Mouse (Mus musculus): ENCODE results near the gene Lyst.
"Not testable (repeated sequence)": the region's sequence is repeated elsewhere in the genome, so short reads cannot be mapped to it uniquely, and the experiment has no call there.

Lyst gene

DNA sequence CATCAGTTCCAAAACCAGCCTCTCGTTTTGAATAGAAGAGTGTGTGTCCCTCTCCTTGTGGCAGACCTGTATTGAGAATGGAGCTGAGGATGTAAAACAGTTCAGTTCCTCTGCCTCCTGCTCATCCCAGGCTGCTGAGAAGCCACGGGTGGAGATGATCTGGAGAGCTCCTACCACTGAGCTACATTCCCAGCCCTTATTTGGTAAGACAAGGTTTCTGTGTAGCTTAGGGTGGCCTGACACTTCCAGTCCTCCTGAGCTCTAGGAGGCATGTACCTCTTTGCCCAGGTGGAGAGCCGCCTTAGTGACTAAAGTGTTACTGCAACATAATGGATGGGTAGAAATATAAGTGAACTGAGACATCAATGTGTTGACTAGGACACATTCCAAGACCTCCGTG lies 190.8 kb downstream of the Lyst start:
- peak in 1 of 2 experiments; percentile 3 for DNase-seq (ENCODE audit: low spot score in 2 of 2)

DNA sequence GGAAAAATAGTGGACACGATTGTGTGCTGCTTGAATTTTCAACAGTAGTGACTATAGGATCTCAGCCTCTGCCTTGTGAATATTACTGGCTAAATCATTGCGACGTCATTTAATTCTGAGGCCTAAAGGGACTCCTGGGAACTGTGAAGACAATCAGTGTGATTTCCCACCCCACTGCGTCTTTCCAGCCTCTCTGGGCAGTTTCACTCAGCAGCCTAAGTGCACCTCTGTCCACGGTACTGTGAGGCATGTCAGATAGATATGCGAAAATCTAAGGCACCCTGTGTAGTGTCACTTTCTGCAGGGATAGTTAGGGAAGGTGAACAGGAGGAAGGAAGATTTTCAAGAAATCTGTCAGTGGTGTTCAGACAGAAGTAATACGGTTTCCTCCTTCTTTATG lies 193.1 kb downstream of the Lyst start:
- peak in 1 of 2 experiments; percentile 5 for DNase-seq (ENCODE audit: low spot score in 2 of 2)

DNA sequence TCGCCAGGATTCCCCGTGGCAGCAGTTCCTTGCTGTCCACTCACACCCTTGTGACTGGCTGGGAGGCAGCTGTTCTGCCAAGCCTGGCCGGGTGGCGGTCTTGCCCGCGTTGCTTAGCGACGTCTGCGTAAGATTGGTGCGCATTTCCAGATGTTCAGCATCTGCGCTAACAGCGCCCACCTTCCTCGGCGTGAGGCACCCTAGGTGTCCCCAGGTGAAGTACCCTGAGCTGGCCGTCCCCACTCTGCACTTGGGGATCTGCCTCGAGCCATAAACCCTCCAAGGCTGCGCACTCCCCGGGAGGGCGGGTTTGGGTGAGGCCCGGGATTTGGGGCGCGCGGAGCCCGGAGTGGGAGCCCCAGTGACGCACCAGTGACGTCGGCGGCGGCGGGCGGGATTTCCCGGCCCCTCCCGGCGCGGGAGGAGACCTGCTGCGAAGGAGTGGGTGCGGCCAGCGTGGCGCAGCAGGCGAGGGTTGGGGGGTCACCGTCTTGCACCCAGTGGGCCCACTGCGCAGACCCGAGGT lies 193.8 kb downstream of the Lyst start, which contains the start of gene Gng4:
Gene Gng4, plus strand, starts transcription at position 166 of the 526 bp plus-strand sequence.
- peak; percentile 72 to 83 for DNase-seq (ENCODE audit: low spot score in 2 of 2)

DNA sequence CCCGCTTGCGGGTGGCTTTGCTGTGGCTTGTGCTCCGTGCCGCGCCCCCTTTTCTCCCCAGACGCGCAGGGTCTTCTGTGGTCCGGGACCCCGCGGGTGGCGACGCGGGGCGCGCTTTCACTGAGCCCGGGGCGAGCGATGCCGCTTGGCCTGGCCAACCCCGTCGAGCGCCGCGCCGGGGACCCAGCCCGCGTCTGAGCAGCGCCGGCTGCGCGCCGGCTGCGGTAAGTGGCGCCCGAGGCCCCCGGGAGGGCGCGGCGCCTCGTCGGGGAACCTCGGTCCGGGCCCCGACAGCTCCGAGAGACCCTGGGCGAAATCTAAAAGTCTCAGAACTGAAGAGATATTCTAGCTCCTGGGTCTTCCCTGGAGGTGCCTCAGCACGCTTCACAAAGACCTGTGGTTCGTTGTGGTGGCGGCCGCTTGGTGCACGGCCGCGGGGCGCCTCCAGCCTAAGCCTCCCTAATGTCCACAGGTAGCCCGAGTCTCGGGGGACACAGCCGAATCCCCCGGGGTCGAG lies 194.3 kb downstream of the Lyst start:
- no peak for DNase-seq (ENCODE audit: low spot score in 2 of 2)

DNA sequence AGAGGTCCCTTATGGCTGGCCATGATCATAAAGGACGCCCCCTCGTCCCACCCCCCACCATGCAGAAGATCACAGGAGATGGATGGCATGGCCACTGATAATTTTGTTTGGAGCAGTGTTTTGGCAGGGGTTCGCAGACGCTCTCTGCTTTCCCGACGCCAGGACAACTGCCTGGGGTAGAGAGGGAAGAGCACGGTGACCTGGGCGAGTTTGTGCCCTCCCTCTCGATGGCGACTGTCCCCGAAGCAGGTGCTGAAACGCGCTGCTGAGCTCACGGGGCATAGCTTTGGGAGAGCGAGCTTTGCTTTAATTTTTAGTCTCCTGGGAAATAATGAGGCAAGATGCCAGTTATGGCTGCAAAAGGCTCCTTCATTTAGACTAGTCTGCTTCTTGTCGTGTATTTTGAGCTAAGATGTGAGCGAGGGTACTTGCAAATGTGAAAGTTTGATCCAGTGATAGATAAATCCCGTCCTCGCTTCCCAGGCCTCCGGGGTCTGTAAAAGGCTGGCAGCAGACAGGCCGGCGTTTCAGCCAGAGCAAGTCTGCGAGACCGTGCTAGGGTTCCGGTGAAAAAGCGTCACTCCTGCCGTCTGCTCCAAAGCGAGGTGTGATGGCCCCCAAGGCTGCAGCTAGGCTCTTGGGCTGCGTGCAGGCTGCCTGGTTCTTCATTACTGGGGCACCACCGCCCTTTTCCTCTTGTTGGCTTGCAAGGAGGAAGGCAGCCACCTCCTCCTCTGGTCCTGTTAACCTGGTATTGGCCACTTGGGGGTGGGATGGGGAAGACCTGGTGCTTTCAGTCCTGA lies 195.0 kb downstream of the Lyst start:
- peak in 1 of 2 experiments; percentile 29 for DNase-seq (ENCODE audit: low spot score in 2 of 2)

DNA sequence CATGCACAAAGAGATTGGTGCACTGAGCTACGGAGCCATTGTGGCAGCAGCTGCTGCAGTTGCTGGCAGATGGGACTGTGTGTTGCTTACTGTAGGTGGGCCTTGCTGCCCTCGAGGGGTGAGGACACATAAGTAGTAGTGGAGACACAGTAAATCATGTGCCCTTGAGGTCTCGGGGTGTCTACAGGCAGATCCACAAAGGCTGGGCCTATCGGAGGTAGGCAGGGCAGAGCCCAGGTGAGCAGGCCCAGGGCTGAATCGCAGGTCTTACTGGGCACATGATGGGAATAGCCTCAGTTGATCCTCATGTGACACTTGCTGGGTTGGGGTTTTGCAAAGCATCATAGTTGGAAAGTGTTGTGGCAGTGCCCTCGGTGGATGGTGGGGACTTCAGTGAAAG lies 196.8 kb downstream of the Lyst start:
- DNase-seq (ENCODE audit: low spot score in 2 of 2) = no peak

DNA sequence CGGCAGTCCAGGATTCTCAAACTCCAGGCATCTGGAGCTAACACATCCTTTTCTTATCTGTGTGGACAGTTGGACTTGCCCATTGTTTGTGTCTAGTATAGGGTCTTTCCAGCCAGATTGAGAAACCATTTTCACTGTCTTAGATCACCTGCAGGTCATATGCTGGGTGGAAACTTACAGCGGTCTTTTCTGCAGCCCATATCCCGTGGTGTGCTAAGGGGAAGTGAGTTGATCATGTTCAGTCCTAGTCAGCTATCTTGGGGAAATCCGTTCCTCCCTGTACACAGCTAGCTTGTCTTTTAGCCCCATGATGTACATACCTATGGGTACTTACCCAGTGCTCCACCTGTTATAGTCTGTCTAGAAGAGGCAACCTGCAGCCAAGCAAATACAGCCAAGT lies 197.9 kb downstream of the Lyst start:
- no peak for DNase-seq (ENCODE audit: low spot score in 2 of 2)

DNA sequence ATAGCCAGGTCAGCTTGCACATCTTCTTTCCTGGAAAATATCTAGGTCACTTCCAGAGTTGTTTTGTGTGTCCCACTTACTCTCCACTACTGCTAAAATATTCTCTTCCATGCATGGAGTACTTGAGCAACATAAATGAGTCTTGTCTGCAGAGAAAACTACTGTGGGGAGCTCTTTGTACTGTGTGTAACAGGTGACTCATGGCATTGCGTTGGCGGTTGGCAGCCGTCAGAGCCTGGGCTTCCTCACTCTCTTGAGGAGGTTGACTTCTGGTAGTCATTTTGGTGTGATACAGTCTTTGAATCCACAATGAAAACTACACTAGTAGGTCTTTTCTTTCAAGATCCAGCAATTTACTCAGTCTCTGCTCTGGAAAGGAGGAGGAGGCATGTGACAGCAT lies 201.8 kb downstream of the Lyst start:
- no peak for DNase-seq (ENCODE audit: low spot score in 2 of 2)

DNA sequence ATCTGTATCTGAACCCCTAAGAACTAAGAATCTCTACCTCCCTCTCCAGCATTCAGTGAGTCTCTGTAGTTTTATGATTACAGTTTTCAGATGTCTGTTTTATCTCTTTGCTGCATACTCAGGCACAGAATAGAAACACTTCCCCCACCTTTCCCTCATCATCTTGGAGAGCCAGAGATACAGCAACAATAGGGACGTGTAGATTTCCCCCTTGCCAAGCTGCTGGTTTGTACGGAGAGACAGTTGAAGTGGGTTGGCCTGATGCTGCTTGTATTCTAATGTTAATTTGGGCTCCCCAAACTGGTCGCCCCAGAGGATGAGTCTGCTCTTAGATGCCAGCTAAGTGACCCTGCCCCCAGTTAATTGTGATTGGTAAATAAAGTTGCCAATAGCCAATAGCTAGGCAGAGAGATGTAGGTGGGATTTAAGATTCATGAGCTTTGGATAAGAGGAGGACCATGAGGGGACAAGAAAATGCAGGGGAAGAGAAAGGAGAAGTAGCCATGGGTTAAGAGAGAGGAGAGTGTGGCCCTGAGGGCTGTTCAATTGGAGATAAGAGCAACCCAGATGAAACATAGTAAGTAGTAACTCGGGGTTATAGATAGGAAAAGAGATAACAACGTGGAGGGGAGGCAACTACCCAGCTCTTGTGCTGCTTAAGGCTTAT lies 205.1 kb downstream of the Lyst start:
- DNase-seq (ENCODE audit: low spot score in 2 of 2) = no peak

DNA sequence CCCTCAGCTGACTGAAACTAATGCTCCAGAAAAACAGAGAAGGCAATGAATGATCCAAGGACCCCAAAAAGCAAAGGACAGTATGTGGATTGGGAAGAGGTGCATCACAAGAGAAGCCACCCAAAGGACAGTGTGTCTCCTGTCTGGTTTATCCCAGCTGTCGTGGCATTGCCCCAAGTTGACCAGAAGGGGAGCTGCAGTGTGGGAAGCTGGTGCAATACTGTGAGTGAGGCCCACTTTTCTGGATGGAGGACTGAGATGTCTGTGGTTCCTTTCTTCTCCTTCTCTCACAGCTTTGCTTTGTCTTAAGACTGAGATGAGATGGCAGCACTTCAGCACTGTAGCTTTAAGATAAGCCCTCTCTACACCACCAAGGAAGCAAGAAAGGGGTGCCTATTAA lies 205.9 kb downstream of the Lyst start:
- no peak for DNase-seq (ENCODE audit: low spot score in 2 of 2)

DNA sequence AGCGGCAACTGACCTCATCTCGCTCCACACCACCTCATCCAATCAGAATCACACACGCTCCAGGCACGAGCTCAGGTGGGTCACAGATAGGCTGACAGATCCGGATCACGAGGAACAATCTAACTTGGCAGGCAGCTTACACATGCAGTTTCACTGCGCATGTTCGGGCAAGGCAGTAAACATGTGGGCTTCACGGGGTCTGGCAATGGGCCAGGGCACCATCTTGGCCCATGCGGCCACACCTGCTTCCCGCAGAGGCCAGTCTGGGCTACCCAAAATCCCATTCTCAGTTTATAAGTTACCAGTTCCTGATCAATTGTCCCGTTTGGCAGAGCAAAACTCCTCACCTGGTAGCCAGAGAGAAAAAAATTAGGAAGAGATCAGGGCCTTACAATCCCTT lies 207.6 kb downstream of the Lyst start:
- DNase-seq (ENCODE audit: low spot score in 2 of 2) = not testable (repeated sequence)

DNA sequence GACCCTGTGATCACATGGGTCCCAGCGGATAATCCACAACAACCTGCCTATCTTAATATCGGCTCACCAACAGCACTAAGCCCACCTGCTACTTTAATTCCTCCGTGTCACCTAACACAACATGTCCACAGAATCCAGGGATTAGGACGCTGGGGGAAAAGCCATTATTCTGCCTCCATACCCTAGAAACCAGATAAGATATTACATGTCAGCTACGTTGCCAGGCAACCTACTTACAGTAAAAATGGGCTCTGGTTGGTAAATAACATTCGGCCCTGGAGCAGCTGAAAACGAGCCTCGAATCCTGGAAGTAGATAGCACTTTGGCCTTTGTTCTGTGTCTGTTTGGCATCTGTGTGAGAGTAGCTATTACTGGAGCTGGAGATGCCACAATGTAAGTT lies 208.6 kb downstream of the Lyst start:
- DNase-seq (ENCODE audit: low spot score in 2 of 2) = no peak

DNA sequence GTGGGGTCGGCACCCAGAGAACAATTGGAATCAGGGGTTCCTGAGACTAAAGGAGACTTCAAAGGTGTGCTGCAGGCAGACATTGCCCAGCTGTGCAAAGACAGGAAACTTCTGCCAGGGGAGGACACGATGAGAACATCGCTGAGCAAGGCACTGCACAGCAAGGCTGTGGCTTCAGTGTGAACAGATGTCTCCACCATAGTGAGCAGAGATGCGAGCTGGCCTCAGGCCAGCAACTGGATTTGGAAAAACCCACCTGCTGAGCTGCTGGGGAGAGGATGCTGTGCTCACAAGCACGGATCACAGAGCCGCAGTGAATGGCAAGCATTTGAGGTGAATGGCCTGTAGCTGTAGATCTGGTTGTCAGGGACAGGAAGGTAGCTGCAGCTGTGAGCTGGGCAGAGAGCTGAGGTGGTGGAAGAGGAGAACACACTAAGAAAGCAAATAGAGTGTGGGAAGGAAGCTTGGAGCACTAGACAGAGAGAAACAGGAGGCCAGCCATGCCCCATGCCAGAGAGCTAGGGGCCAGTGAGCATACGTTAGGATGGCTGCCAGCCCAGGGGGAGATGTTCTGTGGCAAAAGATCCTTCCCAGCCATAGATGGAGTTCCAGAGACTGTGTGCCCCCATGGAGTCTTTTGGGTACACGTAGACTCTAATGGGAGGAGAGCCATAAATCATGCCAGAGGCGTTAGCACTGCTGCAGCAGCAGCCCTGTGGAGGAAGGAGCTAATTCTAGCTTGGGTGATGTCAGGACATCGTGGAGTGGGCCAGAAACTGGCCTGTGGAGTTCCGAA lies 218.3 kb downstream of the Lyst start:
- DNase-seq (ENCODE audit: low spot score in 2 of 2) = no peak

DNA sequence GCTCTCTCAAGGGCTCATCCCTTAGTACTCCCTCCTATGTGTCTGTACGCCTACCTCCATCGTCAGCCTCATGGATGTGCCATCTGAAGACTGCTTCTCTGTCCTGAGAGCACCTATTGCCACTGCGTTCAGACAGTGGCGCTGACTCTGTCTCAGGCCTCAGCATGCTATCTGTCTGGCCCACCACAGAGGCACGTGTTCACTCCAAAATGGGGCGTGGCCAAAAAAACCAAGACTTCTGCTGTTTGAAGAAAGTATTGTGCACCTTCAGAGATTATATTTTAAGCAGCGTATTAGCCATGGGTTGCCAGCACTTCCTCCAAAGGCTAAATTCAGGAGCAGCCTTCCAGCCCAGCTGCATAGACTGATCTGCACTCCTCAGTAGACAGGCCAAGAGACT lies 220.7 kb downstream of the Lyst start:
- no peak for DNase-seq (ENCODE audit: low spot score in 2 of 2)

DNA sequence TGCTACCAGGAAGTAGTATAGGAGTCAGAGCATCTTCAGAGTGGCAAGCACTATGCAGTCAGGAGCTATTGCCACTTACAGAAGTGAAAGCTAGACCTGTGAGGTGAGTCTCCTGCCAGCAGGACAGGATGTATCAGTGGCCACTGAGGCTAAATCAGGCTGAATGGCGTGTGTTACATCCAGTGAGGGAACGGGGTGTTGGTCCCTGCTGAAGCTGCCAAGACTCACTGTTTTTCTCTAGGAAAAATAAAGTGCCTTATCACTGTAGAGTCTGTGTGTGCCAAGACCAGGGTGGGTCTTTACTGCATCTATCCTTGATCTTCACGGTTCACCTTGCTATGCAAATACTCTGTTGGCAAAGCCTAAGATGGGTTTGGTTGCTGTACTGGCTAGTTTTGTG lies 228.5 kb downstream of the Lyst start:
- no peak for DNase-seq (ENCODE audit: low spot score in 2 of 2)

DNA sequence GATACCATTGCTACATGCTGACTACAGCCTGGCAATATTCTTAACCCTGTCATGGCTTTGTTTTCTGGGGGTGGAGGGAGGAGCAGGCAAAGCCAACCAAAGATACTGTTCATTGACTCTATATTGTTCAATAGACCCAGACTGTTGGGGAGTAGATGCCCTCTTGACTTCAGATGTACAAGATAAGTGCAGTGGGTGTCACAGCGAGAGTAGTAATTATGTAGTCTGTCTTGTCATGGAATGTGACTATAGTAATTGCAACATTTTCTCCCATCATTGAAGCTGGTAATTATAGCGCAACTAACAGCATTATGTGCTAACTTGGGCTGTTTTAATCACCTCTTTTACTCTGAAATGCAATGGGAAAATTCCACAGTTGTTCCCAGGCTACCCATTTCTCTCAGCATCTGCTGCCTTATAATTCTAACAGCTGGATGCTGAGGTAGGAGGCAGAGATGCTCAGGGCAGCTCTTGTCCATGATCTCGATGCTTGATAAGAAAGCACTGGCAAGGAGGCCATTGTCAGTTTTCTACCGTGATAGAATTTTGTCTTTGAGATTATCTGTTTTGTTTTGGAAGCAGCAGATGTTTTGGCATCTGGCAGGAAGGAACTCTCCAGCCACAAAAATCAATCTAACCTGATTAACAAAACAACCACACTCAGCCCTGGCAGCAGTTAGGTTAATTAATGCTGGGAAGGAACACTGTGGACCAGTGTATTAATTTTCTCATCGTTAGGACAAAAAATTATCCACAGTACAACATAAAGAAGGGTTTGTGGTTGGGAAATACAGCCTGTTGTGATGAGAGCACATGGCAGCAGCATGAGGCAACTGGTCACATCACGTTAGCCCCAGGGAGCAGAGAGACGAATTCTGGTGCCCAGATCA lies 230.3 kb downstream of the Lyst start:
- DNase-seq (ENCODE audit: low spot score in 2 of 2) = no peak

DNA sequence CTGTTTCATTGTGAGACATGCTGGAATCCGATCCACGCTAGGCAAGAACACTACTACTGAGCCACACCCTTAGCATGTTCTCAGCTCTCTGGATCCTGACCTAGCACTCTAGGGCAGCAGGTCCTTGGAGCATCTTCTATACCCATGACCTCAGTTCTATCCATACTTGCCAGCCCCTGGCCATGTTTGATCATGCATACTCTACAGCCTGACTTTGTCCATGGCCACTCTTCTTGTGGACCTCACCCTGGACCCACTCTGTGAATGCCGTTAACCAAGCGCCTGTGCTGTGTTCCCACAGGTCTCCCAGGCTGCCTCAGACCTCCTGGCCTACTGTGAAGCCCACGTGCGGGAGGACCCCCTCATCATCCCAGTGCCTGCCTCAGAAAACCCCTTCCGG lies 234.7 kb downstream of the Lyst start:
- no peak for DNase-seq (ENCODE audit: low spot score in 2 of 2)

DNA sequence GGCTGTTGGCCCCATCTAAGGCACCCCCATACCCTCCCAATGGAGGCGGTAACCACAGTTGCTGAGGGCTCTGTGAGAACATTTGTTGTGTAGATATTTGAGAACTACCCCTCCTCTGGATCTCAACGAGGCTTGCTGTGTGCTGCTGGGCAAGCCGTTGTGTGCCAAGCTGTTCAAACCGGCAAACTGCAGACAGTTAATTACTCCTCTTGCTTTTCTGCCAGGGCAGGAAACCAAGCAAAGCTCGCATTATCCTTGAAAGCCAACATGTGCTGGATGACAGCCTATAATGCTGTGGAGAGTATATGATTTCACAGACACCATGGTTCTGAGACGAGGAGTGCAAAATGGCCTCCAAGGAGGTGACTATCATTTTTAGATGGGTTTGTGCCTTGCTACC lies 236.3 kb downstream of the Lyst start:
- DNase-seq (ENCODE audit: low spot score in 2 of 2) = no peak

DNA sequence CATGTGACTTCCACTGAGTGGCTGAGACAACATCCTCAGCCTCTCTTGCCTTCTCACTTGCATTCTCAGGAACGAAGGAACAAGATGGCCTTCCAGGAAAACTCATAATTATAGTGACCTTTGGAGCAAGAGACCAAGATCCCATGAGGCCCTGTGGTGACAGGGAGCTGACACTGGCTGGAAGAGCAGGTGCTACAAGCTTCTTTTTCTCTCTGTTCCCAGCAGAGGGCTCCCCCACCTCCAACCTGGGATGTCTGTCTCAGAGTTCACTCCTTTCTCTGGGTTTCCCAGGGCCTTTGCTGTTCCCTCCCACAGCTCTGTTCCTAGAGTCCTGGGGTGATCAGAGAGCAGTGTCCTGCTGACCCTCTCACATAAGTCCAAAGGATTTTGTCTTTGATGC lies 237.9 kb downstream of the Lyst start:
- DNase-seq (ENCODE audit: low spot score in 2 of 2) = no peak
